Mouse (Mus musculus): ENCODE measurements around the gene Reps2.

Gene Reps2

GRCm38 (mm10) chrX:162589173-162589805, 54.2 kb downstream of the Reps2 start:
- DNase-seq (ENCODE audit: low spot score), result no peak

GRCm38 (mm10) chrX:162584349-162584748, 59.1 kb downstream of the Reps2 start:
- no peak for DNase-seq (ENCODE audit: low spot score)

GRCm38 (mm10) chrX:162580521-162580920, 62.9 kb downstream of the Reps2 start:
- no peak for DNase-seq (ENCODE audit: low spot score)

GRCm38 (mm10) chrX:162568439-162568838, 75.0 kb downstream of the Reps2 start:
- no peak for DNase-seq (ENCODE audit: low spot score)

- no peak for DNase-seq (ENCODE audit: low spot score)
These were observed 77.9 kb downstream of the Reps2 start for GRCm38 (mm10) chrX:162565501-162565900.

GRCm38 (mm10) chrX:162556459-162556841, 87.0 kb downstream of the Reps2 start:
- DNase-seq (ENCODE audit: low spot score), result no peak

- DNase-seq (ENCODE audit: low spot score), result no peak
These were observed 87.6 kb downstream of the Reps2 start for GRCm38 (mm10) chrX:162555729-162556458.

GRCm38 (mm10) chrX:162554513-162554912, 88.9 kb downstream of the Reps2 start:
- DNase-seq (ENCODE audit: low spot score), result no peak

GRCm38 (mm10) chrX:162552383-162552782, 91.1 kb downstream of the Reps2 start:
- DNase-seq (ENCODE audit: low spot score), result no peak

- no peak for DNase-seq (ENCODE audit: low spot score)
These were observed 98.4 kb downstream of the Reps2 start for GRCm38 (mm10) chrX:162545037-162545436.

GRCm38 (mm10) chrX:162542576-162543227, 100.7 kb downstream of the Reps2 start:
- no peak for DNase-seq (ENCODE audit: low spot score)

- DNase-seq (ENCODE audit: low spot score), result no peak
These were observed 101.5 kb downstream of the Reps2 start for GRCm38 (mm10) chrX:162541961-162542360.

GRCm38 (mm10) chrX:162531016-162531415, 112.4 kb downstream of the Reps2 start:
- no peak for DNase-seq (ENCODE audit: low spot score)

GRCm38 (mm10) chrX:162527240-162527639, 116.2 kb downstream of the Reps2 start:
- no peak for DNase-seq (ENCODE audit: low spot score)

GRCm38 (mm10) chrX:162521831-162522514, 121.5 kb downstream of the Reps2 start:
- DNase-seq (ENCODE audit: low spot score), result no peak

GRCm38 (mm10) chrX:162521197-162521596, 122.3 kb downstream of the Reps2 start:
- DNase-seq (ENCODE audit: low spot score), result no peak

- DNase-seq (ENCODE audit: low spot score), result no peak
These were observed 123.1 kb downstream of the Reps2 start for GRCm38 (mm10) chrX:162520374-162520773.

- no peak for DNase-seq (ENCODE audit: low spot score)
These were observed 132.9 kb downstream of the Reps2 start for GRCm38 (mm10) chrX:162510426-162510980.

GRCm38 (mm10) chrX:162505186-162505585, 138.3 kb downstream of the Reps2 start:
- no peak for DNase-seq (ENCODE audit: low spot score)

- DNase-seq (ENCODE audit: low spot score), result no peak
These were observed 140.0 kb downstream of the Reps2 start for GRCm38 (mm10) chrX:162503436-162503835.

GRCm38 (mm10) chrX:162500962-162501361, 142.5 kb downstream of the Reps2 start:
- DNase-seq (ENCODE audit: low spot score), result no peak

GRCm38 (mm10) chrX:162496485-162496884, 147.0 kb downstream of the Reps2 start:
- no peak for DNase-seq (ENCODE audit: low spot score)

Data from ovary, postnatal 10 days (tissue).